Mouse (Mus musculus): ENCODE results near the gene Dab1. TPM values are rescaled to one million over a fixed set of nuclear protein-coding genes. Genes with fewer than 3 reads are reported as not detected.

Dab1 gene
- polyA plus RNA-seq, 1 experiment, result 1.1 TPM

DNA sequence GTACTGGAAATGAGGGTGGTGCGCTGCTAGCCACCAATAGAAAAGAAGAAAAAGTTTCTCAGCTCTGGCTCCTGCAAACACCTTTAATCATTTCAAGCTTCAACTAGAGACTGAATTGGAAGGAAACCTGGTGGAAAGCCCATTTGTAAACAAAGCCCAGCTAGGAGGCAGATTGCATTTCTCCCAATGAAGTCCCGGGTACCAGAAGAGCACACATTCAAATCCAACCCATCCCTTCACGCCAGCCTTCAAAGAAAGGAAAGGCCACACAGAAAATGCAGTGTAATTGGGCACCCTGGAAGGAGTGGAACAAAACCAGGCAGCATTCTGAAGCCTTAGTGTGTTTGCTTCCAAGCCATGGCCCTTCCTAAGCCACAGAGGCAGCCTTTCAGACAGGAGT lies 776.4 kb downstream of the Dab1 start:
- H3K36me3 ChIP-seq (ENCODE audit: control insufficient read depth, insufficient read depth, low read length), result no peaks in the 10 kb centered on the region
- TF ChIP-seq CTCF (IDR thresholded peaks at IDR 0.05; ENCODE audit: control insufficient read depth, insufficient read depth, insufficient replicate concordance, low read depth, low read length), result no peak
- TF ChIP-seq POLR2A (IDR thresholded peaks at IDR 0.05; ENCODE audit: control insufficient read depth, low read depth, low read length), result no peak
- no peak overlapping the region for H3K4me3 ChIP-seq (ENCODE audit: control insufficient read depth, low read depth, low read length)
- no peak overlapping the region for H3K27ac ChIP-seq (ENCODE audit: control insufficient read depth, insufficient read depth, low read depth, low read length)
- H3K27me3 ChIP-seq (ENCODE audit: control insufficient read depth, insufficient read depth, low read length), result no peaks in the 10 kb centered on the region
- no peaks in the 10 kb centered on the region for H3K4me1 ChIP-seq (ENCODE audit: control insufficient read depth, insufficient read depth, low read length)

DNA sequence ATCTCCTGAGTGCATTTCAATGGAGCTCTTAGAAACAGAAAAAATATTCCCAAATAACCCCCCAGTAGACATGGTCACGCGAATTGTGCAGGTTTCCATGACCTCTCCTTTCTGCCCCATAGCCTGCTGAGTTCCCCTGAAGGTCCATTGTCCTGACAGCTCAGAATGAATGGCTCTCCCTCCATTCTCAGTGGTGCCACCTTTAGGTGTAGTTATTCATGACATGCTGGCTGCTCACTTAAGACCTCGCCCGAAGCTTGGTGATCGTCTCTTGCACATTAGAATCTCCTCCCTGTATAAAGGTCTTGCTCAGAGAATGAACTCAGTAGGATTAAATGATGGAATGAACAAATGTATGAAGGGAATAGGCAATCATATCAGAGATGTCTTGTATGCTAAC lies 776.9 kb downstream of the Dab1 start:
- Histone ChIP-seq H3K27ac (ENCODE audit: control insufficient read depth, insufficient read depth, low read depth, low read length) (no peak overlapping the region), H3K27me3 (ENCODE audit: control insufficient read depth, insufficient read depth, low read length) (no peaks in the 10 kb centered on the region), H3K4me3 (ENCODE audit: control insufficient read depth, low read depth, low read length) (no peak overlapping the region), H3K36me3 (ENCODE audit: control insufficient read depth, insufficient read depth, low read length) (no peaks in the 10 kb centered on the region), H3K4me1 (ENCODE audit: control insufficient read depth, insufficient read depth, low read length) (no peaks in the 10 kb centered on the region)
- no peak for TF ChIP-seq CTCF (IDR thresholded peaks at IDR 0.05; ENCODE audit: control insufficient read depth, insufficient read depth, insufficient replicate concordance, low read depth, low read length)
- TF ChIP-seq POLR2A (IDR thresholded peaks at IDR 0.05; ENCODE audit: control insufficient read depth, low read depth, low read length), result no peak

- TF ChIP-seq CTCF (IDR thresholded peaks at IDR 0.05; ENCODE audit: control insufficient read depth, insufficient read depth, insufficient replicate concordance, low read depth, low read length), result no peak
- TF ChIP-seq POLR2A (IDR thresholded peaks at IDR 0.05; ENCODE audit: control insufficient read depth, low read depth, low read length), result no peak
- Histone ChIP-seq H3K27ac (ENCODE audit: control insufficient read depth, insufficient read depth, low read depth, low read length) (no peak overlapping the region), H3K36me3 (ENCODE audit: control insufficient read depth, insufficient read depth, low read length) (no peaks in the 10 kb centered on the region), H3K4me1 (ENCODE audit: control insufficient read depth, insufficient read depth, low read length) (no peaks in the 10 kb centered on the region), H3K27me3 (ENCODE audit: control insufficient read depth, insufficient read depth, low read length) (no peaks in the 10 kb centered on the region), H3K4me3 (ENCODE audit: control insufficient read depth, low read depth, low read length) (no peak overlapping the region)
Observed at GRCm38 (mm10) chr4:104399106-104399730, 780.1 kb downstream of the Dab1 start.

DNA sequence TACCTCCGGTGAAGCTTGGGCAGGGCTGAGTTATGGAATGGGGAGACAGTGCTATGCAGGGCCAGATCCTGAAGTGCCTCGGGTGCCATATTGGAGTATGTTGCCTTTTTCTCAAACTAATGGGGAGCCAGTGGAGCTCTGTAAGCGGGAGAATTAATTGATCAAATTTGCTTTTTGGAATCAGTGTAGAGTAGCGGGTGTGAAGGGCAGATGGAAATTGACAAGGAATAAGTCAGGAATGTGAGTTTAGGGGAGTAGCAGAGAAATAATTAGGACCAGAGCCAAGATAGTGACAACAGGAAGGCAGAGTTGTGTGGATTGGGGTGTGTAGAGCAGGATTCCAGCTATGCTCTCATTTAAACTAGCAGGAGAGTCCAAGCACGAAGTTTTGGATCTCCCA lies 784.9 kb downstream of the Dab1 start:
- H3K27ac ChIP-seq (ENCODE audit: control insufficient read depth, insufficient read depth, low read depth, low read length), result no peak overlapping the region
- no peaks in the 10 kb centered on the region for H3K27me3 ChIP-seq (ENCODE audit: control insufficient read depth, insufficient read depth, low read length)
- H3K4me3 ChIP-seq (ENCODE audit: control insufficient read depth, low read depth, low read length), result no peak overlapping the region
- no peaks in the 10 kb centered on the region for H3K4me1 ChIP-seq (ENCODE audit: control insufficient read depth, insufficient read depth, low read length)
- no peaks in the 10 kb centered on the region for H3K36me3 ChIP-seq (ENCODE audit: control insufficient read depth, insufficient read depth, low read length)
- no peak for TF ChIP-seq CTCF (IDR thresholded peaks at IDR 0.05; ENCODE audit: control insufficient read depth, insufficient read depth, insufficient replicate concordance, low read depth, low read length)
- TF ChIP-seq POLR2A (IDR thresholded peaks at IDR 0.05; ENCODE audit: control insufficient read depth, low read depth, low read length), result no peak

DNA sequence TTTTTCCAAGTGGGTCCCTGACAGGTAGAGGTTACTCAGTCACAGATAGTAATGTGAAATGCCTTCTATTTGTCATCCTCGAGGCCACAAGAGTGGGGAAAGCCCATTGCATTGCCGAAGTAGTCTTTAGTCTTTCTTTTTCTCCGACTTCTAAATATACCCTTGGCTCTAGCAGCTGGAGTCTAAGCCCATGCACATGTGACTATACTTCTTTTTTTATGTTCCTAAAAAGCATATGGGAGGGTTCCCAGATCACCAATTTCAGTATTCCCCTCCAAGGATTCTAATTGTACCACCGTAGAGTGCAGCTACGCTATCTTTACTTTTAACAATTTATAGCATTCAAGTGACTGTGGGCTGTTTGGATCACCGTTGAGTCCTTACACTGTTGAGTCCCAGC lies 791.8 kb downstream of the Dab1 start:
- no peaks in the 10 kb centered on the region for H3K27me3 ChIP-seq (ENCODE audit: control insufficient read depth, insufficient read depth, low read length)
- no peak overlapping the region for H3K27ac ChIP-seq (ENCODE audit: control insufficient read depth, insufficient read depth, low read depth, low read length)
- H3K4me1 ChIP-seq (ENCODE audit: control insufficient read depth, insufficient read depth, low read length), result no peaks in the 10 kb centered on the region
- no peak overlapping the region for H3K4me3 ChIP-seq (ENCODE audit: control insufficient read depth, low read depth, low read length)
- H3K36me3 ChIP-seq (ENCODE audit: control insufficient read depth, insufficient read depth, low read length), result no peaks in the 10 kb centered on the region
- no peak for TF ChIP-seq POLR2A (IDR thresholded peaks at IDR 0.05; ENCODE audit: control insufficient read depth, low read depth, low read length)
- TF ChIP-seq CTCF (IDR thresholded peaks at IDR 0.05; ENCODE audit: control insufficient read depth, insufficient read depth, insufficient replicate concordance, low read depth, low read length), result no peak

- Histone ChIP-seq H3K4me3 (ENCODE audit: control insufficient read depth, low read depth, low read length) (no peak overlapping the region), H3K27ac (ENCODE audit: control insufficient read depth, insufficient read depth, low read depth, low read length) (no peak overlapping the region), H3K4me1 (ENCODE audit: control insufficient read depth, insufficient read depth, low read length) (no peaks in the 10 kb centered on the region), H3K27me3 (ENCODE audit: control insufficient read depth, insufficient read depth, low read length) (no peaks in the 10 kb centered on the region), H3K36me3 (ENCODE audit: control insufficient read depth, insufficient read depth, low read length) (no peaks in the 10 kb centered on the region)
- no peak for TF ChIP-seq POLR2A (IDR thresholded peaks at IDR 0.05; ENCODE audit: control insufficient read depth, low read depth, low read length)
- no peak for TF ChIP-seq CTCF (IDR thresholded peaks at IDR 0.05; ENCODE audit: control insufficient read depth, insufficient read depth, insufficient replicate concordance, low read depth, low read length)
Observed at GRCm38 (mm10) chr4:104415482-104415881, 796.3 kb downstream of the Dab1 start.

DNA sequence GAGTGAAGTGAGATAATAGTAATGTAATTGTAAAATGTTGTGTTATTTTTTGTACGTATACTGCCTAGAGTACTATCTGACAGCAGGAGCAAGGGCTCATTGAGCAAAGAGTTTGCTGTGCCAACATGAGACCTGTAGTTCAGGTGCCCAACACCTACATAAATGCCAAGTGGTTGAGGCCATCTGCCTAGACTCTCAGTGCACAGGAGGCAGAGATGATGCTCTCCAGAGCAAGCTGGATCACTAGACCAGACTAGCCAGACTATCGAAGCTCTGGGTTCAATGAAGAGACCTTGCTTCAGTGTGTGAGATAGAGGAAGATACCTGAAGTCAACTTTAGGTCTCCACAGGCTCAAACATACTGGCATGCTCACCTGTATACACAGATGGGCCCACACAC lies 799.2 kb downstream of the Dab1 start:
- Histone ChIP-seq H3K27ac (ENCODE audit: control insufficient read depth, insufficient read depth, low read depth, low read length) (no peak overlapping the region), H3K36me3 (ENCODE audit: control insufficient read depth, insufficient read depth, low read length) (no peaks in the 10 kb centered on the region), H3K4me3 (ENCODE audit: control insufficient read depth, low read depth, low read length) (no peak overlapping the region), H3K27me3 (ENCODE audit: control insufficient read depth, insufficient read depth, low read length) (no peaks in the 10 kb centered on the region), H3K4me1 (ENCODE audit: control insufficient read depth, insufficient read depth, low read length) (no peaks in the 10 kb centered on the region)
- TF ChIP-seq CTCF (IDR thresholded peaks at IDR 0.05; ENCODE audit: control insufficient read depth, insufficient read depth, insufficient replicate concordance, low read depth, low read length) (no peak), POLR2A (IDR thresholded peaks at IDR 0.05; ENCODE audit: control insufficient read depth, low read depth, low read length) (no peak)
